Mouse (Mus musculus) liver, embryonic 14.5 days (tissue): Measurements from ENCODE around the gene Pde4d. TPM values are rescaled to one million over a fixed set of nuclear protein-coding genes. Genes with fewer than 3 reads are reported as not detected.

Experiments used
- ATAC-seq: fragments of 200-750 bp; cut with Nextera tagmentation; 2 replicates; pipeline ENCODE4 v1.8.0; 2017; ENCODE audit warnings: moderate number of reproducible peaks, mild to moderate bottlenecking, moderate library complexity; ENCODE audit not compliant: insufficient read depth
- DNase-seq, 3 experiments: peaks; one replicate each; pipeline ENCODE4 v3.0.0-alpha.2; 2012 to 2013; ENCODE audit warnings: low read depth in 3 of 3, low spot score in 3 of 3
- H3K27ac ChIP-seq: fragments of 300-500 bp; sonication (generic); 2 replicates; pipeline ENCODE4 v1.5.1; 2014; ENCODE audit warnings: moderate library complexity, mild to moderate bottlenecking, control low read depth, inconsistent platforms
- H3K27me3 ChIP-seq: fragments of 300-500 bp; sonication (generic); 2 replicates; pipeline ENCODE4 v1.6.1; 2014; ENCODE audit warnings: mild to moderate bottlenecking, low read length, moderate library complexity; ENCODE audit not compliant: control insufficient read depth, insufficient read depth
- H3K36me3 ChIP-seq: fragments of 300-500 bp; sonication (generic); replicated peaks from 2 replicates; pipeline ENCODE4 v1.6.1; 2014; ENCODE audit warnings: low read depth; ENCODE audit not compliant: control insufficient read depth, insufficient read depth
- H3K4me1 ChIP-seq, 2 experiments: fragments of 200-500 bp in 1 of 2; fragments of 300-500 bp in 1 of 2; sonication (generic) in 1 of 2; replicated peaks; 2 replicates each; pipeline ENCODE4 v1.6.1; 2012 to 2014; ENCODE audit warnings: antibody characterized with exemption in 1 of 2, inconsistent platforms in 1 of 2, low read length in 1 of 2; ENCODE audit not compliant: control insufficient read depth in 2 of 2, insufficient read depth in 2 of 2
- H3K4me2 ChIP-seq: fragments of 300-500 bp; sonication (generic); 2 replicates; pipeline ENCODE4 v1.6.1; 2014; ENCODE audit warnings: low read depth, mild to moderate bottlenecking, control low read depth, moderate library complexity
- H3K4me3 ChIP-seq, 2 experiments: fragments of 200-500 bp in 1 of 2; fragments of 300-500 bp in 1 of 2; sonication (generic) in 1 of 2; 2 replicates each; pipeline ENCODE4 v1.5.1; 2012 to 2014; ENCODE audit warnings: low read depth in 2 of 2, low read length in 2 of 2, mild to moderate bottlenecking in 2 of 2, control low read depth in 1 of 2, inconsistent platforms in 1 of 2, moderate library complexity in 1 of 2; ENCODE audit not compliant: insufficient read depth in 1 of 2
- H3K9ac ChIP-seq: fragments of 300-500 bp; sonication (generic); replicated peaks from 2 replicates; pipeline ENCODE4 v1.6.1; 2014; ENCODE audit warnings: mild to moderate bottlenecking, control low read depth, moderate library complexity
- H3K9me3 ChIP-seq: fragments of 300-500 bp; sonication (generic); 2 replicates; pipeline ENCODE4 v1.6.1; 2016; ENCODE audit warnings: low read length, mixed read lengths; ENCODE audit not compliant: control insufficient read depth
- CTCF ChIP-seq: IDR thresholded peaks from 2 replicates; pipeline ENCODE4 v1.5.1; 2016; ENCODE audit warnings: antibody characterized with exemption, low read depth, control low read depth
- EP300 ChIP-seq: IDR thresholded peaks from 2 replicates; pipeline ENCODE4 v1.6.1; 2016; ENCODE audit warnings: antibody characterized with exemption, low read depth
- WGBS: fragments of 180-500 bp; shearing (Covaris S2); extraction: QIAGEN DNeasy Blood & Tissue Kit; methylation state at CpG from one replicate; pipeline ENCODE4 v1.1.7; 2014; ENCODE audit not compliant: insufficient replicate concordance; 5-methylcytosine and 5-hydroxymethylcytosine counted together
- polyA plus RNA-seq, 2 experiments: library from polyadenylated mRNA; depleted of rRNA in 1 of 2; stranded (reverse) in 1 of 2; unstranded in 1 of 2; fragments of >200 nt; fragmentation: Nextera tagmentation in 1 of 2; extraction: Ambion mirVana in 1 of 2; gene quantifications; 2 replicates each; pipeline versions ENCODE4 v1.2.1 to v1.2.3; 2012 to 2014

Pde4d gene
- polyA plus RNA-seq, 2 experiments, result 4.9 to 8.6 TPM

DNA sequence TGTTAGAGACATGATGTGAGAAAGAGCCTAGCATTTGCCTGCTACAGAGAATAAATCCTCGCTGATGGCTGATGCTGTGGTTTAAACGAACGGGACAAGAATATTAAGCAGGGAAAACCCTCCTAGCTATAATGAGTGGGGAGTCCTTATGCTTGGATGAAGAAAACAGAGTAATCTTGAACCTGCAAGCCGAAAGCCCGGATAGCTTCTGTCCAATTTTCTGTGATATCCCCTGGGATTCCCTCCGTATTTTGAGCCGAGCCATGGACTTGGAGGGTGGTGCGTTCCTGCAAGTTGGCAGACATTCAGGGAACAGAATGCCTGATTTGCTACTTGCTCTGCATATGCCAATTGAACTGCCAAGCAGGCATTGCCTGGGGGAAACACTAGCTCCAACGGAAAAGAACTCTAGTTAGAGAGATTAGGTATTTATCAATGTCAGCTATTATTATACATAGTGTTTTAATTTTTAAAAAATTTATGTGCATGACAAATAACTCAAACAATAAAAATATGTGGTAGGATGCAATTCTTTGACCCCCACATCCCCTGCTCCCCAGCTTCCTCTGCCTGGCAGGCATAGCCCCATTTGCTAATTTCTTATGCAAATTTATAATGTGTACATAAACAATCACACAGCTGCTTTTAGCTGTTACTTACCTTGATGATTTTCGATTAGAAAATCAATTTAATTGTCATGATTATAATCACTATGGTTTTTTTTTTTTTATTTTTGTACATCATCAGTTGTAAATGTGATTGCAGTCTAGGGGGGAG is 603.7 kb downstream of the Pde4d start:
- no peak overlapping the region for H3K9ac ChIP-seq
- H3K4me2 ChIP-seq, result no peak overlapping the region
- ATAC-seq (no peak), DNase-seq (no peak)
- WGBS, result 55% methylated on average over 10 of the region's 10 CpGs
- H3K9me3 ChIP-seq, result no peaks in the 10 kb centered on the region
- no peak for TF ChIP-seq CTCF
- TF ChIP-seq EP300, result no peak
- H3K27ac ChIP-seq, result no peak overlapping the region
- no peaks in the 10 kb centered on the region for H3K36me3 ChIP-seq
- no peaks in the 10 kb centered on the region for H3K4me1 ChIP-seq
- no peak overlapping the region for H3K4me3 ChIP-seq
- no peaks in the 10 kb centered on the region for H3K27me3 ChIP-seq

DNA sequence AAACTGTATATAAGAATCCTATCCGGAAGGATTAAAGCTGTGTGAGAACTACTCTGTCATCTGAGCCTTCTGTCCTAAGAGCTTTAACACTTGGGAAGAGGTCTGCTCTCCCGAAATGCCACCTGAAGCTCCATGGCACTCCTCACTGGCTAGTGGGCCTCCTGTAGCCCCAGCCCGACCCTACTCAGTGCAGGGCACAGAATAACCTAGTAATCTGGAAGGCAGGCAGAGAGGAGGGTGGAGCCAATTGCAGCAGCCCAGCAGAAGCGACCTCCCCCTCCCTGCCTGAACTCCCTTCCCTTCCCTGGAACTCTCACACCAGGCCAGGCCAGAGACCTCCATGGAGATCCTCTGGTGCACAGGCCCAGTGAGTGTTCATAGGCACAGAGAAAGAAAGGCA is 608.3 kb downstream of the Pde4d start:
- TF ChIP-seq EP300 (no peak), CTCF (no peak)
- Histone ChIP-seq H3K27ac (no peak overlapping the region), H3K9me3 (no peaks in the 10 kb centered on the region), H3K4me1 (no peaks in the 10 kb centered on the region), H3K36me3 (no peaks in the 10 kb centered on the region), H3K4me3 (no peak overlapping the region), H3K9ac (no peak overlapping the region), H3K4me2 (no peak overlapping the region), H3K27me3 (no peaks in the 10 kb centered on the region)
- 41% methylated on average over 4 of the region's 4 CpGs for WGBS
- no peak for DNase-seq
- ATAC-seq, result no peak

DNA sequence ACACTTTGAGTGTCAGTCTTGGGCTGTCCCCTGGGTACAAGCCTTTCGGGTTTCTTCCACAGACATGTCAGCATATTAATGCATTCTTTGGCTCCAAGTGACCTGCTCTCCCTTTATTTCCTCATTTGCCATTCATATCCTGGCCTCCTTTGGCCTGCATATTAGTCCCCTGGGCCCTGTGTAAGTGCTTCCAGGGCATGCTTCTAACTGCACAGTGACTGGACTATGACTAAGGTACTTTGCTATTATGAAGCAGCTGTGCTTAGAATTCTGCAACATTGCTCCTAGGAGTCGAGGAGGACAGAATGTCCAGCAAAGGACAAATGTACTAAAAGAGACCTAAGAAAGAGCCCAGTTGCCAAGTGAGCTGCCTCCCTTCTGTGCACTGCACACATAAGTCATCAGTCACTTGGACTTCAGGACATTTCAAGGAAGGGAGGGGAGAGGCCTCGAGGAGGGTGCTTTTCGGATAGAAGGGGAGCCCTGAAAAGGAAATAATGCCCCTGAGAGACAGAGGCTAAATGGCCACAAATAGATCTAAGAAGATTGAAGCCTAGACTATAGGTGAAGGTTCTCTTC is 616.9 kb downstream of the Pde4d start:
- H3K4me2 ChIP-seq, result no peak overlapping the region
- no peak overlapping the region for H3K4me3 ChIP-seq
- no peaks in the 10 kb centered on the region for H3K9me3 ChIP-seq
- 55% methylated on average over 4 of the region's 4 CpGs for WGBS
- ATAC-seq (no peak), DNase-seq (no peak)
- no peaks in the 10 kb centered on the region for H3K4me1 ChIP-seq
- H3K36me3 ChIP-seq, result no peaks in the 10 kb centered on the region
- H3K27me3 ChIP-seq, result no peaks in the 10 kb centered on the region
- H3K9ac ChIP-seq, result no peak overlapping the region
- TF ChIP-seq CTCF (no peak), EP300 (no peak)
- H3K27ac ChIP-seq, result no peak overlapping the region

DNA sequence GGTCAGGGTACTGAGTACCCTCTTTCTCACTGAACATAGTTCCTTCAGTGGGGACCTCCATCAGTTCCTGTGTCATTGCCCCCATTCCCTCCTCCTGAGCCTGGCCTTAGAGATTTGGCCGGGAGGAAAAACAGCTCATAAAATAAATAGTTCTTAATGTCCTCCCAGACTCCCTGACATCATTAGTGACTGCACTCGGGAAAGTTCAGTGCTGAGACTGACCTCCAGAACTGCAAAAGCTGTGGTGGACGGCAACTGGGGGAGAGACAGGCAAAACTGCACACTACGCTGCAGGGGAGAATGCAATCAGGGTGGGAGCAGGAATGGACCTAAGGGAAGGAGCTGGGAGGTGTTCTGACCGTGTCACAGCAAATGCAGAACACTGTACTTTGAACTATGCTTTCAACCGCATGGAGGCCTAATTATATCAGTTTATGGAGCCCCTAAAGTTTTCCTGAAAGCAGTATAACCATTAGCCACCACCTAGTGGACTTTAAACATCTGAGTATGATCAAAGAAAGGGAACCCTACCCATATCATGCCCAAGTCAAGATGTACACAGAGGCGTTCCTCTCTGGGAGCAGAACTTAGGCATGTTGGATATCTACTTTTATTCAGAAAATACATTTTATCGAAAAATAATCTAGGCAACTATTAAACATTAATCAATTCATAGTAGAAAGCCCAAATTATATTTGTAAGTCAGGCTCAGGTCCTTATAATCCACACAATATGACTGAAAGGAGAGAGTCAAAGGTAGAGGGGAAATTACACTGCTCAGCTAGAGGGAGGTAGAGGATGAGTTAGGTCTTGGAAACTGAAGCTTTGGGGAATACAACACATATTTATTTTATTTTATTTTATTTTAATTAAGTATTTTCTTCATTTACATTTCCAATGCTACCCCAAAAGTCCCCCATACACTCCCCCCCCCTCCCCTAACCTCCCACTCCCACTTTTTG is 618.8 kb downstream of the Pde4d start:
- no peak overlapping the region for H3K27ac ChIP-seq
- no peak overlapping the region for H3K9ac ChIP-seq
- DNase-seq (no peak), ATAC-seq (no peak)
- H3K9me3 ChIP-seq, result no peaks in the 10 kb centered on the region
- H3K4me1 ChIP-seq, result no peaks in the 10 kb centered on the region
- no peaks in the 10 kb centered on the region for H3K36me3 ChIP-seq
- TF ChIP-seq CTCF (no peak), EP300 (no peak)
- H3K4me2 ChIP-seq, result no peak overlapping the region
- H3K27me3 ChIP-seq, result no peaks in the 10 kb centered on the region
- WGBS, result 52% methylated on average over 8 of the region's 8 CpGs
- H3K4me3 ChIP-seq, result no peak overlapping the region

DNA sequence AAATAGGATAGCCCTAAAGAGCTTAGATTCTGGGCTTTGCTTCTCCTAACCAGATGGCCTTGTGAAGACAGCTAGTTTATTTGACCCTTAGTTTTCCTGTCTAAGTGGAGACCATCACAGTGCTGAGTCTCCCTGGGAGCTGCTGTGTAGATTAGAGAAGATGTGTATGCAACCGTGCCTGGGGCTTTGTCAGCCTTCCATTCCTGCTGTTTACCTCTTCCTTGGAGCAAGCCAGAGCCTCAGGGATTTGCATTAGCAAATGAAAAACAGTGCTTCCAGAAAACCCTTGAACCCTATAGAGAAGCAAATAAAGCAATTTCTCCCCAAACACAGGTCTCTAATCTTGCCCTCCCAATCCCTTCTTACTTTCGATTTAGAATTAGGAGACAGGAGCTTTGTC is 623.6 kb downstream of the Pde4d start:
- TF ChIP-seq CTCF (no peak), EP300 (no peak)
- no peak overlapping the region for H3K4me3 ChIP-seq
- WGBS, result 37% methylated on average over 2 of the region's 2 CpGs
- ATAC-seq, result no peak
- no peaks in the 10 kb centered on the region for H3K36me3 ChIP-seq
- H3K27me3 ChIP-seq, result no peaks in the 10 kb centered on the region
- H3K9me3 ChIP-seq, result no peaks in the 10 kb centered on the region
- no peak for DNase-seq
- no peak overlapping the region for H3K9ac ChIP-seq
- no peak overlapping the region for H3K27ac ChIP-seq
- H3K4me1 ChIP-seq, result no peaks in the 10 kb centered on the region
- H3K4me2 ChIP-seq, result no peak overlapping the region
